Mouse (Mus musculus) C2C12 (cell line): ENCODE data around the gene Mylip.

ENCODE experiments used
- CEBPB ChIP-seq: IDR thresholded peaks from one replicate; pipeline ENCODE4 v1.6.1; 2011; ENCODE audit warnings: low read depth, mild to moderate bottlenecking, control low read depth, moderate library complexity
- CTCF ChIP-seq: IDR thresholded peaks from one replicate; pipeline ENCODE4 v1.5.1; 2011; ENCODE audit not compliant: control insufficient read depth, insufficient read depth, insufficient read length
- USF1 ChIP-seq: IDR thresholded peaks from one replicate; pipeline ENCODE4 v1.6.1; 2011; ENCODE audit warnings: low read depth, mild to moderate bottlenecking, control low read depth, moderate library complexity

DNA sequence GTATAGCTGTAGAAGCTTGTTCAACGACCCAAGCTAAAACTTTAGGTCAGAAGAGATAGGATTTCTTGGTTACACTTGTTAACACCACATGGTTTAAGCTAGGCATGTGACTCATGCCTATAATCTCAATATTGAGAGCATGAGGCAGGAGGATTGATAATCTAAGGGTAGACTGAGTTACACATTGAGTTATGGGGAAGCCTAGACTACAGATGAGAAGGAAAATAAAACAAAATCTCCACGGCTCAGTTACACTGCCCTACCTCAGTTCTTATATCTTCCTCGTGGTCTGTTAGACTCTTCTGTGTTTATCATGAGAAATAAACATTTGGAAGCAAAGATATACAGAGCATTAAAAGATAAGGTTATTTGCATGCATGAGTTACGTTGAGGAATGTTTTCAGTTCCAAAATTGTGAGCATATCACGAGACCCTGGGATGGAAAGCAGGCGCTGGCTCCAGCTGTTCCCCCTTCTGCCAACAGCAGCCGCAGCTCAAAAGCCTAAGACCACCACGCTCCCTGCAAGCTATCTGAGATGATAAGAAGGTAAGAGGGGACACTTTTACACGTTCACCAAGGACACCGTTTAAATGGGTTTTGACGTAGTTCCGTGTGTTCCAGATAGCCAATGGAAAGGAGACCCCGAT lies 30.7 kb upstream of the Mylip start:
- TF ChIP-seq CTCF, result no peak
- TF ChIP-seq USF1, result no peak
- no peak for TF ChIP-seq CEBPB
